Comparison of ENCODE assay signal across 8 mouse cellular contexts in the genomic region with DNA sequence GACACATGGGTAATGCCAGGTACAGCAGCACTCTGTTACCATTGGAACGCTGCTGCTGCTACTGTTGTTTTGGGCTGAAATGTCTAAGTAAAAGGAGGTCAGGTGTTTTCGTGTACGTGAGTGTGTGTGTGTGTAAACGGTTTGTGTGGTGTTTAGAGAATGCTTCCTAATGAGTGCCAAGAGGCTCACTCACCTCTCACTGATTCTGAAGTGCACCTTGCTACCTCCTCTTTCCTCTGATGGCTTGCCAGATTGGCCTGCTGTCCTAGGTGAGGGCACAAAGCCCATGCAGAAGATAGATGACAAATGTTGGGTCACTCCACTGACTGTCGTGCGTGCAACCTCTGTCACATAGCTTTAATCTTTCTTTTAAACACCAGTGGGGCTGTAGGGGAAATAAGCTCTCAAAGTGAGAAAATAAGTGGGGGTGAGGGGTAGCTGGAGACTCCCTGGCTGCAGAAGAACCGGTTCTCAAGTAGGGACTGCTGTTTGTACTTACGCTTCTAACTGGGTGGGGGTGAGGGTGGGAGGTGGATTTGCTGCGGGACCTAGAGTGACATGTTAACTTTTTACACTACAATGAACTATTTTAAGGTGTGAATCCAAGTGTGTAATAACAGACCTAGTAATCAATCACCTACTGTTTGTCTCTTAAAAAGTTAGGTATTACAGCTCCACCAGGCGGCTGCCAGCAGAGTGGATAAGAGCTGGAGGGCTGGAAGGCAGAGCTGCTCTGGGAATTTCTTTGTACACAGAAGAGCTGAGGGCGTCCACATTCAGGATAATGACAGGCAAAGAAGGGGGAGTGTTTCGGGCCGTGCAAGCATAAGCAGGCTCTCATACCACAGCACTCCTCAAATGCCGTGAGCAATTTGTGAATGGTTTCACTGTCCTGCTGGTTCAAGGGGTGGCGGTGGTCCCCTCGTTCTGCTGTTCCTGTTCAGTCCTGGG. TPM values are rescaled to one million over a fixed set of nuclear protein-coding genes. Genes with fewer than 3 reads are reported as not detected.
A peak's percentile ranks its signal among the peaks of the same experiment; 100 is the strongest.
DNase-seq lines count a peak whose midpoint lies in the region; ATAC-seq and TF ChIP-seq lines count a peak whose summit lies in the region.

No protein-coding gene starts in this region.

- DNase-seq in cerebellum, adult 11-12 months = peak; percentile 49
- DNase-seq in cerebellum, postnatal 4 days (ENCODE audit: low spot score in 2 of 2) = no peak
- DNase-seq in forebrain, postnatal 0 days = peak; percentile 68
- peak; percentile 38 to 39 for DNase-seq in kidney, postnatal 36 days
- DNase-seq in adrenal gland, adult 8-10 months = no peak
- DNase-seq in frontal cortex, postnatal 14 days (ENCODE audit: low spot score in 2 of 2) = no peak

- ATAC-seq in forebrain, postnatal 0 days = peak; percentile 73
- ATAC-seq in midbrain, embryonic 16.5 days = peak; percentile 67; the same call in 1 of the 2 replicates

- no peak overlapping the region for H3K9ac ChIP-seq in forebrain, postnatal 0 days
- H3K9ac ChIP-seq in midbrain, embryonic 16.5 days (ENCODE audit: low read depth, low read length) = no peak overlapping the region

- H3K4me2 ChIP-seq in forebrain, postnatal 0 days (ENCODE audit: low read depth) = peak overlapping the region; percentile 23; the same call in 1 of the 2 replicates
- no peak overlapping the region for H3K4me2 ChIP-seq in midbrain, embryonic 16.5 days (ENCODE audit: low read length)

- no peak overlapping the region for H3K4me3 ChIP-seq in brown adipose tissue, adult 24 weeks (ENCODE audit: insufficient read depth, low read depth, low read length)
- no peak overlapping the region for H3K4me3 ChIP-seq in forebrain, postnatal 0 days (ENCODE audit: low read depth, low read length)
- no peak overlapping the region for H3K4me3 ChIP-seq in midbrain, embryonic 16.5 days (ENCODE audit: low read depth, low read length)

- H3K4me1 ChIP-seq in brown adipose tissue, adult 24 weeks (ENCODE audit: control insufficient read depth, insufficient read depth, insufficient read length, low read length) = peaks cover 21% of the 10 kb centered on the region
- H3K4me1 ChIP-seq in forebrain, postnatal 0 days (ENCODE audit: insufficient read depth) = no peaks in the 10 kb centered on the region
- H3K4me1 ChIP-seq in midbrain, embryonic 16.5 days (ENCODE audit: control insufficient read depth, insufficient read depth, low read length) = peaks cover 12% of the 10 kb centered on the region; the same call in 1 of the 2 replicates

- peaks cover 10% of the 10 kb centered on the region for H3K36me3 ChIP-seq in forebrain, postnatal 0 days (ENCODE audit: insufficient read depth)
- H3K36me3 ChIP-seq in midbrain, embryonic 16.5 days (ENCODE audit: control insufficient read depth, insufficient read depth, low read length) = peaks cover 12% of the 10 kb centered on the region

- TF ChIP-seq CTCF in forebrain, postnatal 0 days (IDR thresholded peaks at IDR 0.05; ENCODE audit: low read depth) = peak; percentile 66

- H3K27me3 ChIP-seq in forebrain, postnatal 0 days (ENCODE audit: insufficient read depth, low read length) = no peaks in the 10 kb centered on the region
- H3K27me3 ChIP-seq in midbrain, embryonic 16.5 days (ENCODE audit: control insufficient read depth, insufficient read depth, low read depth, low read length) = no peaks in the 10 kb centered on the region

- 37% methylated on average over 16 of the region's 16 CpGs for WGBS in forebrain, postnatal 0 days
- WGBS in midbrain, embryonic 16.5 days = 42% methylated on average over 16 of the region's 16 CpGs

- H3K27ac ChIP-seq in brown adipose tissue, adult 24 weeks (replicated peaks; ENCODE audit: low read depth, low read length) = peak overlapping the region; percentile 32
- no peak overlapping the region for H3K27ac ChIP-seq in forebrain, postnatal 0 days (ENCODE audit: low read depth, low read length)
- H3K27ac ChIP-seq in midbrain, embryonic 16.5 days (ENCODE audit: low read length) = no peak overlapping the region

- no peaks in the 10 kb centered on the region for H3K9me3 ChIP-seq in forebrain, postnatal 0 days (ENCODE audit: low read length)
- no peaks in the 10 kb centered on the region for H3K9me3 ChIP-seq in midbrain, embryonic 16.5 days (replicated peaks; ENCODE audit: control insufficient read depth, low read length, poor library complexity, severe bottlenecking)

RNA-seq across cellular contexts. Expression of gene Aagab, which starts 10.4 kb away (rescaled TPM):
- polyA plus RNA-seq in brown adipose tissue, adult 24 weeks (2012; ENCODE audit: insufficient read depth, insufficient read length, missing spikeins) = 9.2 and 12.3 TPM in 2 replicates
- total RNA-seq in forebrain, postnatal 0 days (2014; rRNA removed) = 37.5 and 46.7 TPM in 2 replicates
- polyA plus RNA-seq in forebrain, postnatal 0 days (2015; fragmentation: Nextera tagmentation; extraction: Ambion mirVana) = 50.0 and 51.0 TPM in 2 replicates
- polyA plus RNA-seq in midbrain, embryonic 16.5 days (2015; fragmentation: Nextera tagmentation; extraction: Ambion mirVana) = 69.6 and 70.7 TPM in 2 replicates
- 10 to 100 TPM; 32.4 to 41.5 (median 36.8) TPM for total RNA-seq in adrenal gland, adult 8-10 months (2022)

RNA-seq across cellular contexts. Expression of gene Iqch, which starts 10.5 kb away (rescaled TPM):
- not detected in 2 replicates for polyA plus RNA-seq in brown adipose tissue, adult 24 weeks (2012; ENCODE audit: insufficient read depth, insufficient read length, missing spikeins)
- 0.14 TPM in 1 of 2 replicates, not detected in the other for total RNA-seq in forebrain, postnatal 0 days (2014; rRNA removed)
- polyA plus RNA-seq in forebrain, postnatal 0 days (2015; fragmentation: Nextera tagmentation; extraction: Ambion mirVana) = 0.10 TPM in 1 of 2 replicates, not detected in the other
- 0.15 TPM in 1 of 2 replicates, not detected in the other for polyA plus RNA-seq in midbrain, embryonic 16.5 days (2015; fragmentation: Nextera tagmentation; extraction: Ambion mirVana)
- total RNA-seq in adrenal gland, adult 8-10 months (2022) = under 1 TPM; 0.07 to 0.12 (median 0.10) TPM

Comparison
In these comparisons a context has a peak if more than half of its experiments do, and no peak if none do; other contexts are left out.
1. DNase-seq: peak in cerebellum, adult 11-12 months (single experiment), forebrain, postnatal 0 days (single experiment) and kidney, postnatal 36 days (2 of 2); none in cerebellum, postnatal 4 days (0 of 2), adrenal gland, adult 8-10 months (single experiment) and frontal cortex, postnatal 14 days (0 of 2).